Mouse (Mus musculus) C3H10T1/2 (cell line): Measurements from ENCODE around the gene Zfp981. TPM values are rescaled to one million over a fixed set of nuclear protein-coding genes. Genes with fewer than 3 reads are reported as not detected.

ENCODE experiments used
- polyA plus RNA-seq, 2 experiments: library from polyadenylated mRNA; unstranded; fragments of >200 nt; fragmentation: generic; extraction: Trizol; gene quantifications; one replicate each; pipeline ENCODE4 v1.2.1; 2012; ENCODE audit warnings: missing spikeins in 2 of 2

The Zfp981 gene
- polyA plus RNA-seq, result under 1 TPM in 1 of 2 experiments, not detected in 1; 0.06 TPM

GRCm38 (mm10) chr4:146501727-146502126 is at the start of gene Zfp981:
Zfp981 (plus strand) TSS chr4:146502027.

Other genes with a start within 250 kb of the Zfp981 start
- gene Zfp992, start 53.0 kb upstream of the Zfp981 start, polyA plus RNA-seq, result under 1 TPM; 0.14 to 0.60 TPM
- gene Zfp993, start 108.9 kb downstream of the Zfp981 start, polyA plus RNA-seq, result under 1 TPM; 0.02 to 0.21 TPM